Comparison of ENCODE assay signal across 17 mouse cellular contexts in the genomic region with DNA sequence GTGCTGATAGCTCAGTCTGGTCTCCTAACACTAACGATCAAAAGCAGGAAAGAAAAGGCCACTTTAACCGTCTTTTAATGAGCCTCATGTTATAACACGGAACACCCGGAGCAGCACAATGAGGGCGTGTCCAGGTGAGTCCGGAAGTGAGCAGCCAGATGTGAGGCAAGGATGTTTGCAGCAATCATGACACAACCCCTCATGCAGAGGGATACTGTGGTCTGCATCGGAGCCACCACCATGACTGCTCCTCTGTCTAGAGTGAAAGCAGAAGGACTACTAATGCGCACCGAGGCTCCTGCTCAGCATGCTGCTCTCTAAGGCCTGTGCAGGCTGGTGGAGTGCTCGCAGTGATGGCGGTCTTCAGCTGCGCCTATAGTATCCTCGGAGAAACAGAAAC.
"Had no signal": no experiment of that assay in that cellular context is flagged by ENCODE, and none has a peak within 500 bp of the region (broad histone marks: within the 10 kb centered on the region; RNA-seq: fewer than 3 reads in every experiment).

No protein-coding gene starts in this region.

- H3K9me3 ChIP-seq: intestine, embryonic 15.5 days; kidney, embryonic 15.5 days; midbrain, embryonic 12.5 days; midbrain, embryonic 15.5 days; neural tube, embryonic 12.5 days; neural tube, embryonic 15.5 days had no signal

- H3K27me3 ChIP-seq: intestine, embryonic 15.5 days; kidney, embryonic 15.5 days; midbrain, embryonic 12.5 days; midbrain, embryonic 15.5 days; neural tube, embryonic 12.5 days; neural tube, embryonic 15.5 days had no signal

- DNase-seq: kidney, adult 11 months; kidney, adult 8-10 months; kidney, postnatal 10 days; kidney, postnatal 36 days; lung, embryonic 14.5 days; retina, postnatal 1 day; right cerebral cortex, postnatal 25 days; thymus, adult 2 months; thymus, postnatal 14 days; thymus, postnatal 4 days had no signal

- ATAC-seq: intestine, embryonic 15.5 days; lung, postnatal 0 days; midbrain, embryonic 15.5 days had no signal

- H3K4me3 ChIP-seq: intestine, embryonic 15.5 days; kidney, embryonic 15.5 days; midbrain, embryonic 12.5 days; midbrain, embryonic 15.5 days; neural tube, embryonic 12.5 days; neural tube, embryonic 15.5 days had no signal
